Mouse (Mus musculus): ENCODE measurements around the gene Man1c1.
A peak's percentile ranks its signal among the peaks of the same experiment; 100 is the strongest.

The Man1c1 gene

GRCm38 (mm10) chr4:134673882-134674463 lies 30.1 kb downstream of the Man1c1 start:
- no peak for DNase-seq

GRCm38 (mm10) chr4:134673151-134673550 lies 30.9 kb downstream of the Man1c1 start:
- no peak for DNase-seq

- no peak for DNase-seq
These were observed 31.8 kb downstream of the Man1c1 start for GRCm38 (mm10) chr4:134672326-134672725.

- DNase-seq: no peak
These were observed 32.4 kb downstream of the Man1c1 start for GRCm38 (mm10) chr4:134671660-134672173.

- DNase-seq: no peak
These were observed 34.2 kb downstream of the Man1c1 start for GRCm38 (mm10) chr4:134669742-134670354.

GRCm38 (mm10) chr4:134668355-134669028 lies 35.6 kb downstream of the Man1c1 start:
- DNase-seq: no peak

GRCm38 (mm10) chr4:134666391-134666790 lies 37.7 kb downstream of the Man1c1 start:
- DNase-seq: no peak

GRCm38 (mm10) chr4:134663052-134663451 lies 41.0 kb downstream of the Man1c1 start:
- no peak for DNase-seq

- DNase-seq: no peak
These were observed 43.4 kb downstream of the Man1c1 start for GRCm38 (mm10) chr4:134660630-134661183.

GRCm38 (mm10) chr4:134659354-134660301 lies 44.5 kb downstream of the Man1c1 start:
- no peak for DNase-seq

GRCm38 (mm10) chr4:134657473-134657872 lies 46.6 kb downstream of the Man1c1 start:
- DNase-seq: no peak

GRCm38 (mm10) chr4:134654391-134654790 lies 49.7 kb downstream of the Man1c1 start:
- peak in 1 of 2 experiments; percentile 17 for DNase-seq

GRCm38 (mm10) chr4:134652720-134653119 lies 51.4 kb downstream of the Man1c1 start:
- no peak for DNase-seq

GRCm38 (mm10) chr4:134652151-134652550 lies 51.9 kb downstream of the Man1c1 start:
- DNase-seq: no peak

GRCm38 (mm10) chr4:134651358-134651757 lies 52.7 kb downstream of the Man1c1 start:
- no peak for DNase-seq

- DNase-seq: no peak
These were observed 58.8 kb downstream of the Man1c1 start for GRCm38 (mm10) chr4:134645042-134645948.

- DNase-seq: no peak
These were observed 59.7 kb downstream of the Man1c1 start for GRCm38 (mm10) chr4:134644410-134644809.

- peak; percentile 33 to 56 for DNase-seq
These were observed 62.2 kb downstream of the Man1c1 start for GRCm38 (mm10) chr4:134641711-134642516.

- no peak for DNase-seq
These were observed 64.8 kb downstream of the Man1c1 start for GRCm38 (mm10) chr4:134639325-134639724.

GRCm38 (mm10) chr4:134638111-134638550 lies 66.0 kb downstream of the Man1c1 start:
- DNase-seq: no peak
